Mouse (Mus musculus): ENCODE results near the gene Mfsd2b. TPM values are rescaled to one million over a fixed set of nuclear protein-coding genes. Genes with fewer than 3 reads are reported as not detected.

Gene Mfsd2b
- polyA plus RNA-seq, 1 experiment from 2014 or later = 1.7 TPM

DNA sequence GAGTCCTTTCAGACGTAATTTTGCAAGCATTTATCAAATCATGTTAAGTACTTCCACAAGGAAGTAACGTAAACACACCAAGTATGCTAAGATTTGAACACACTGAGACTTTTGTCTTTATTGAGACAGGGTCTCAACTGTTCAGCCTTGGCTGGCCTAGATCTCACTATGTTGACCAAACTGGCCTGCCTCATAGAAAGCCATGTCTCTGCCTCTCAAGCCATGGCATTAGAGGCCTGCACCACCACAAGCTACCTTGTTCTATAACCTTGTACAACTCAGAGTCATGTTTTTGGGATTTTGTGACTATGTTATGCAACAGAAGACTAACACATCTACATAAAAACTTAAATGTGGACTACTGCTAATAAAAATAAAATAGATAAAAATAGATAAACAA lies 7.9 kb upstream of the Mfsd2b start:
- WGBS = 72% methylated on average over 2 of the region's 2 CpGs

DNA sequence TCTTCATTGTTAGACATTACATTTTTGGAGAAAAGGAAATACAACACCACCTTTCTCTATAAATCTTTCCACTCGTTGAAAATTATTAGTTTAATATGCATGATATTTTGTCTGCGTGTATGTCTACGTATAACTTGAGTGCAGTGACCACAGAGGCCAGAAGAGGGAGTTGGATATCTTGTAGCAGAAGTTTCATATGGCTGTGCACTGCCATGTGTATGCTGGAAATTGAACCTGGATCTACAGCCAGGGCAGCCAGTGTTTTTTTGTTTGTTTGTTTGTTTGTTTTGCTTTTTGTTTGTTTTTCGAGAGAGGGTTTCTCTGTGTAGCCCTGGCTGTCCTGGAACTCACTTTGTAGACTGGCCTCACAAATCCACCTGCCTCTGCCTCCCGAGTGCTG lies 4.9 kb upstream of the Mfsd2b start:
- 0 out of 2 replicates have a peak, but pooled peaks cover 9% of the 10 kb centered on the region for H3K36me3 ChIP-seq (ENCODE audit: control insufficient read depth, insufficient read depth, low read length)
- no peaks in the 10 kb centered on the region for H3K9me3 ChIP-seq (ENCODE audit: control insufficient read depth, low read length)
- H3K4me1 ChIP-seq (ENCODE audit: control insufficient read depth, insufficient read depth, low read length) = peaks cover 9% of the 10 kb centered on the region
- H3K27ac ChIP-seq (ENCODE audit: low read length) = no peak overlapping the region
- no peaks in the 10 kb centered on the region for H3K27me3 ChIP-seq (replicated peaks; ENCODE audit: control insufficient read depth, insufficient read depth, low read length)
- H3K4me2 ChIP-seq (ENCODE audit: low read depth, low read length) = no peak overlapping the region
- H3K9ac ChIP-seq (ENCODE audit: low read depth, low read length) = no peak overlapping the region
- no peak for ATAC-seq
- no peak overlapping the region for H3K4me3 ChIP-seq (ENCODE audit: low read length)
- WGBS = 92% methylated on average over 5 of the region's 5 CpGs

More for the DNA sequence above, 7.9 kb upstream of the Mfsd2b start:
- Histone ChIP-seq H3K4me1 (ENCODE audit: control insufficient read depth, insufficient read depth, low read length) (no peaks in the 10 kb centered on the region), H3K9me3 (ENCODE audit: control insufficient read depth, low read length) (no peaks in the 10 kb centered on the region), H3K27ac (ENCODE audit: low read length) (no peak overlapping the region), H3K36me3 (ENCODE audit: control insufficient read depth, insufficient read depth, low read length) (0 out of 2 replicates have a peak, but pooled peaks cover 9% of the 10 kb centered on the region), H3K9ac (ENCODE audit: low read depth, low read length) (no peak overlapping the region), H3K4me2 (ENCODE audit: low read depth, low read length) (no peak overlapping the region), H3K4me3 (ENCODE audit: low read length) (no peak overlapping the region), H3K27me3 (replicated peaks; ENCODE audit: control insufficient read depth, insufficient read depth, low read length) (no peaks in the 10 kb centered on the region)
- ATAC-seq = no peak

- Histone ChIP-seq H3K4me1 (ENCODE audit: control insufficient read depth, insufficient read depth, low read length) (peaks cover 14% of the 10 kb centered on the region), H3K9me3 (ENCODE audit: control insufficient read depth, low read length) (no peaks in the 10 kb centered on the region), H3K9ac (ENCODE audit: low read depth, low read length) (no peak overlapping the region), H3K4me2 (ENCODE audit: low read depth, low read length) (no peak overlapping the region), H3K4me3 (ENCODE audit: low read length) (no peak overlapping the region), H3K27me3 (replicated peaks; ENCODE audit: control insufficient read depth, insufficient read depth, low read length) (no peaks in the 10 kb centered on the region), H3K27ac (ENCODE audit: low read length) (no peak overlapping the region), H3K36me3 (ENCODE audit: control insufficient read depth, insufficient read depth, low read length) (0 out of 2 replicates have a peak, but pooled peaks cover 9% of the 10 kb centered on the region)
- ATAC-seq = no peak
- WGBS = 77% methylated on average over 9 of the region's 9 CpGs
Measured at GRCm38 (mm10) chr12:4878296-4878783, 4.2 kb upstream of the Mfsd2b start.

- H3K4me3 ChIP-seq (ENCODE audit: low read length) = no peak overlapping the region
- H3K9me3 ChIP-seq (ENCODE audit: control insufficient read depth, low read length) = no peaks in the 10 kb centered on the region
- H3K4me1 ChIP-seq (ENCODE audit: control insufficient read depth, insufficient read depth, low read length) = peaks cover 14% of the 10 kb centered on the region
- WGBS = 64% methylated on average over 8 of the region's 8 CpGs
- H3K4me2 ChIP-seq (ENCODE audit: low read depth, low read length) = peak overlapping the region; percentile 13; the same call in 1 of the 2 replicates
- H3K9ac ChIP-seq (ENCODE audit: low read depth, low read length) = no peak overlapping the region
- peak overlapping the region; percentile 46 for H3K27ac ChIP-seq (ENCODE audit: low read length)
- peak; percentile 61 for ATAC-seq
- 0 out of 2 replicates have a peak, but pooled peaks cover 3% of the 10 kb centered on the region for H3K36me3 ChIP-seq (ENCODE audit: control insufficient read depth, insufficient read depth, low read length)
- no peaks in the 10 kb centered on the region for H3K27me3 ChIP-seq (replicated peaks; ENCODE audit: control insufficient read depth, insufficient read depth, low read length)
Measured at GRCm38 (mm10) chr12:4875623-4876022, 1.5 kb upstream of the Mfsd2b start.

DNA sequence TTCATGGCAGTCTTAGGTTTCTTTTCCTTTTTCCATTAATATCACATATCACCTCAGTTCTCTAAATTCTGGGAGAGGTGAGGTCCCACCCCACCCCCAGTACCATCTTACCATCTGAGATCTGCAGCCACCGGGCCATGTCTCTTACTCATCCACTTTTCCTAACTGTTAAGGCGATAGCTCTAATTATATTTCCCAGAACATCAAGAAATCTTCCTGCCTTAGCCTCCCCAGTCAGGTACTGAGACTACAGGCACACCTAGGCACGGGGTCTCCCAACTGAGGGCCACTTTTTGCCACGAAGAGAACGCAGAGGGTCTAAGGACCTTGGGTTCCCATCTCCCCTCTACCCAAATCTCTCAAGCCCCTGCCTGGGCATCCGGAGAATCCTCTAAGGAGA lies 628 bp downstream of the Mfsd2b start:
- Histone ChIP-seq H3K9ac (ENCODE audit: low read depth, low read length) (no peak overlapping the region; the same call in 1 of the 2 replicates), H3K36me3 (ENCODE audit: control insufficient read depth, insufficient read depth, low read length) (no peaks in the 10 kb centered on the region), H3K27ac (ENCODE audit: low read length) (no peak overlapping the region), H3K4me3 (ENCODE audit: low read length) (peak overlapping the region; percentile 34; the same call in 1 of the 2 replicates), H3K27me3 (replicated peaks; ENCODE audit: control insufficient read depth, insufficient read depth, low read length) (no peaks in the 10 kb centered on the region), H3K4me1 (ENCODE audit: control insufficient read depth, insufficient read depth, low read length) (peaks cover 20% of the 10 kb centered on the region), H3K4me2 (ENCODE audit: low read depth, low read length) (peak overlapping the region; percentile 84), H3K9me3 (ENCODE audit: control insufficient read depth, low read length) (no peaks in the 10 kb centered on the region)
- no peak for ATAC-seq
- WGBS = 76% methylated on average over 6 of the region's 6 CpGs

DNA sequence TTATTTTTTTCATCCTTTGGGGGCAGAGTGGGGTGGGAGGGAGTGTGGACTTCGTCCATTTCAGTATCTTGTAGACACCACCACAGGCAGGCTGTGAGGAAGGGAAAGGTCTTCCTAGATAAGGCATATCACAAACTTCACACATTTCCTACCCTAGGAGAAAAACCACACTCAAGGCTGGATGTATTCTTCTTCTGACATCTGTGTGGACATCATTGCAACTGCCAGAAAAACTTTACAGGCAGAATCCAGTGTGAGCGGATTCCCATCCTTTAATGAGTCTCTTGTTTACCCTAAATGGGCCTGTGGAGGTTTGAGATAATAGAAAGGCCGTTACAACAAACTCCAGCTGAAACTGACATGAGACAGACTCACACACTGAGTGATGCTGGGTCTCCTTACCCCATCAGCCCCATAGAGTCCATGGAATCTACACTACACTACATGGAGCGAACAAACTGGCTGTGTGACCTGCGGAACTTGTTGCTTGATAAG lies 1.1 kb downstream of the Mfsd2b start:
- no peaks in the 10 kb centered on the region for H3K27me3 ChIP-seq (replicated peaks; ENCODE audit: control insufficient read depth, insufficient read depth, low read length)
- peaks cover 20% of the 10 kb centered on the region for H3K4me1 ChIP-seq (ENCODE audit: control insufficient read depth, insufficient read depth, low read length)
- no peak overlapping the region for H3K4me2 ChIP-seq (ENCODE audit: low read depth, low read length)
- ATAC-seq = no peak
- H3K27ac ChIP-seq (ENCODE audit: low read length) = no peak overlapping the region
- H3K9ac ChIP-seq (ENCODE audit: low read depth, low read length) = no peak overlapping the region
- no peak overlapping the region for H3K4me3 ChIP-seq (ENCODE audit: low read length)
- H3K36me3 ChIP-seq (ENCODE audit: control insufficient read depth, insufficient read depth, low read length) = no peaks in the 10 kb centered on the region
- H3K9me3 ChIP-seq (ENCODE audit: control insufficient read depth, low read length) = no peaks in the 10 kb centered on the region
- WGBS = 61% methylated on average over 5 of the region's 5 CpGs

GRCm38 (mm10) chr12:4872273-4872672 lies 1.9 kb downstream of the Mfsd2b start:
- no peak overlapping the region for H3K27ac ChIP-seq (ENCODE audit: low read length)
- peaks cover 20% of the 10 kb centered on the region for H3K4me1 ChIP-seq (ENCODE audit: control insufficient read depth, insufficient read depth, low read length)
- H3K4me3 ChIP-seq (ENCODE audit: low read length) = no peak overlapping the region
- no peak overlapping the region for H3K9ac ChIP-seq (ENCODE audit: low read depth, low read length)
- H3K9me3 ChIP-seq (ENCODE audit: control insufficient read depth, low read length) = no peaks in the 10 kb centered on the region
- 70% methylated on average over 4 of the region's 4 CpGs for WGBS
- no peak for ATAC-seq
- H3K27me3 ChIP-seq (replicated peaks; ENCODE audit: control insufficient read depth, insufficient read depth, low read length) = no peaks in the 10 kb centered on the region
- H3K36me3 ChIP-seq (ENCODE audit: control insufficient read depth, insufficient read depth, low read length) = no peaks in the 10 kb centered on the region
- no peak overlapping the region for H3K4me2 ChIP-seq (ENCODE audit: low read depth, low read length)

- Histone ChIP-seq H3K36me3 (ENCODE audit: control insufficient read depth, insufficient read depth, low read length) (no peaks in the 10 kb centered on the region), H3K4me2 (ENCODE audit: low read depth, low read length) (no peak overlapping the region), H3K4me1 (ENCODE audit: control insufficient read depth, insufficient read depth, low read length) (peaks cover 19% of the 10 kb centered on the region), H3K4me3 (ENCODE audit: low read length) (no peak overlapping the region), H3K27ac (ENCODE audit: low read length) (no peak overlapping the region), H3K9me3 (ENCODE audit: control insufficient read depth, low read length) (no peaks in the 10 kb centered on the region), H3K9ac (ENCODE audit: low read depth, low read length) (no peak overlapping the region), H3K27me3 (replicated peaks; ENCODE audit: control insufficient read depth, insufficient read depth, low read length) (no peaks in the 10 kb centered on the region)
- 89% methylated on average over 5 of the region's 5 CpGs for WGBS
- ATAC-seq = no peak
Measured at GRCm38 (mm10) chr12:4871260-4871659, 2.9 kb downstream of the Mfsd2b start.

DNA sequence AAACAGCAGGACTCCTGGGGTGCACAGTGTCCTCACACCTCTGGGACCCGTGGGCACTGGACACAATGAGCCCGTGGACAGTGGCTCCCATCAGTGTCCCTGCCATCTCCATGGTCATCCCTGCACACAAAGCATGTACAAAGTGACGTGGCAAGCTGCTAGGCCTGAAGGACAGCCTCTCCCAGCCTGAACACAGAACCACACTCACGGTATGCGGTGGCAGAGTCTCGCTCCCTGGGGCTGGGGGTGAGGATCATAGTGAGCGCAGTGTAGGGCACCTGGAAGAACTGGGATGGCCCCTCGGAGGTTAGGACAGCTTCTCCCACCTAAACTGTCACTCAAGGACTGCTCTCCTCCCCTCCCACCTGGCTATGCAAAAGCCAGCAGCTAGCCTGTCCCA lies 5.2 kb downstream of the Mfsd2b start:
- H3K27ac ChIP-seq (ENCODE audit: low read length) = no peak overlapping the region
- no peak overlapping the region for H3K9ac ChIP-seq (ENCODE audit: low read depth, low read length)
- H3K4me2 ChIP-seq (ENCODE audit: low read depth, low read length) = no peak overlapping the region
- H3K27me3 ChIP-seq (replicated peaks; ENCODE audit: control insufficient read depth, insufficient read depth, low read length) = no peaks in the 10 kb centered on the region
- H3K36me3 ChIP-seq (ENCODE audit: control insufficient read depth, insufficient read depth, low read length) = no peaks in the 10 kb centered on the region
- WGBS = 81% methylated on average over 8 of the region's 8 CpGs
- H3K4me1 ChIP-seq (ENCODE audit: control insufficient read depth, insufficient read depth, low read length) = peaks cover 11% of the 10 kb centered on the region
- ATAC-seq = no peak
- no peaks in the 10 kb centered on the region for H3K9me3 ChIP-seq (ENCODE audit: control insufficient read depth, low read length)
- H3K4me3 ChIP-seq (ENCODE audit: low read length) = no peak overlapping the region

DNA sequence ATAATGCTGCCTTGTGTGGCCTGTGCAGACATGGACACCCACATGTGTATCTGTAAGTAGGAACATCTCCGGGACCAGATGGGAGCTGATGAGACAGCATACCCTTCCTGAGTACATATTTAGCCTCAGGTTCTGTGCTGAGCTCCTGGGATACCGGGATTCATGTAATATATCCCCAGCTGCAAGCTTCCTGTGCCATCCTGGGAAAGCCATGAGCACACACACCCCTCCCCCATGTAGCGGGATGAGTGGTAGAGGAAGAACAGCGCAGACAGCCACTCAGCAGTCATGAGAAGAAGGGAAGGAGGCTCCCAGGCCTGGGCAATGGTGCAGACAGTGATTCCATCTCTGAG lies 9.8 kb downstream of the Mfsd2b start:
- 62% methylated on average over 4 of the region's 4 CpGs for WGBS
- H3K27ac ChIP-seq (ENCODE audit: low read length) = no peak overlapping the region
- no peak overlapping the region for H3K4me2 ChIP-seq (ENCODE audit: low read depth, low read length)
- H3K9ac ChIP-seq (ENCODE audit: low read depth, low read length) = no peak overlapping the region
- ATAC-seq = no peak
- no peaks in the 10 kb centered on the region for H3K27me3 ChIP-seq (replicated peaks; ENCODE audit: control insufficient read depth, insufficient read depth, low read length)
- H3K4me1 ChIP-seq (ENCODE audit: control insufficient read depth, insufficient read depth, low read length) = 0 out of 2 replicates have a peak, but pooled peaks cover 8% of the 10 kb centered on the region
- no peaks in the 10 kb centered on the region for H3K9me3 ChIP-seq (ENCODE audit: control insufficient read depth, low read length)
- no peaks in the 10 kb centered on the region for H3K36me3 ChIP-seq (ENCODE audit: control insufficient read depth, insufficient read depth, low read length)
- H3K4me3 ChIP-seq (ENCODE audit: low read length) = no peak overlapping the region

Measured in intestine, embryonic 16.5 days (tissue).